Mouse (Mus musculus) urinary bladder, postnatal 14 days (tissue): ENCODE data around the gene Metap1.
A peak's percentile ranks its signal among the peaks of the same experiment; 100 is the strongest.
"Not testable (repeated sequence)": the region's sequence is repeated elsewhere in the genome, so short reads cannot be mapped to it uniquely, and the experiment has no call there.

Experiments
- DNase-seq: peaks from one replicate; pipeline ENCODE4 v3.0.0; 2021; ENCODE audit warnings: low spot score

Gene Metap1

DNA sequence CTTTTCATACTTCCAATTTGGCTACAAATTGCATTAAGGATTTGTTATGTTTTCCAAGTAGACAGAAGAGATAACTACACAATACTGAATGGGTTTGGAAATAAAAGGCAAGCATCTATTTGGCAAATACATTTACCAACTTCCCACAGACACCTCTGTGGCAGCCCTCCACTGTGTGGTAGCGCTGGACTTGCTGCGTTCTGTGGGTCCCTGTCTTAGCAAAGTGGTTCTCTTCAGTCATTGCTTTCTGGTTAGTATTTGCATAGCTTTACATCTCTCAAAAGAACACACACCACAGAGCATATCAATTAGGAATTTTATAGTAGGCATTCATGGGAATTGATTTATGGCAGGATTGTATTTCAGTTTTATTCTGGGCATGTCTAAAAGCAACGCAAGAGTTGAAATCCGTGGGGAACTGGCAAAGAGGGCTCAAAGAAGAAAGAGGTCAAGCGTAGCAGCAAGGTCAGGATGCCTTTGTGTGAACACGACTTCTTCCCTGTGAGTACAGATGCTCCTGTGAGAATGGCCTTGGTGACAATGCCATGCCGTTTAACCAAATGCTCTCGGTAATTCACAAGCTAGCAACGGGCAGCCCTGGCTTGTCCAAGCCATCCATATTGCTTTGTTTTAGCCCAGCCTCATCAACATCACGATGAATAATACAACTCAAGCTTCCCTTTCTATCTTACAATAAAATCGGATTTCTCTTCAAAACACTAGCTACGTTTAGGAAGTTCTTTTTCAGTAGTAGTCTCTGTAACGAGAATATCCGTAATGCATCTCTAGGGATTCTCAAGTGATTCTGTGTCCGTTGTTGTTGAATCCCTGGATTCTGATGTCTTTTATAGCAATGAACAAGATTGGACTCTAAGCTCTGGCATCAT is 10.8 kb upstream of the Metap1 start:
- no peak for DNase-seq

GRCm38 (mm10) chr3:138498731-138499130 is 9.4 kb upstream of the Metap1 start:
- no peak for DNase-seq

DNA sequence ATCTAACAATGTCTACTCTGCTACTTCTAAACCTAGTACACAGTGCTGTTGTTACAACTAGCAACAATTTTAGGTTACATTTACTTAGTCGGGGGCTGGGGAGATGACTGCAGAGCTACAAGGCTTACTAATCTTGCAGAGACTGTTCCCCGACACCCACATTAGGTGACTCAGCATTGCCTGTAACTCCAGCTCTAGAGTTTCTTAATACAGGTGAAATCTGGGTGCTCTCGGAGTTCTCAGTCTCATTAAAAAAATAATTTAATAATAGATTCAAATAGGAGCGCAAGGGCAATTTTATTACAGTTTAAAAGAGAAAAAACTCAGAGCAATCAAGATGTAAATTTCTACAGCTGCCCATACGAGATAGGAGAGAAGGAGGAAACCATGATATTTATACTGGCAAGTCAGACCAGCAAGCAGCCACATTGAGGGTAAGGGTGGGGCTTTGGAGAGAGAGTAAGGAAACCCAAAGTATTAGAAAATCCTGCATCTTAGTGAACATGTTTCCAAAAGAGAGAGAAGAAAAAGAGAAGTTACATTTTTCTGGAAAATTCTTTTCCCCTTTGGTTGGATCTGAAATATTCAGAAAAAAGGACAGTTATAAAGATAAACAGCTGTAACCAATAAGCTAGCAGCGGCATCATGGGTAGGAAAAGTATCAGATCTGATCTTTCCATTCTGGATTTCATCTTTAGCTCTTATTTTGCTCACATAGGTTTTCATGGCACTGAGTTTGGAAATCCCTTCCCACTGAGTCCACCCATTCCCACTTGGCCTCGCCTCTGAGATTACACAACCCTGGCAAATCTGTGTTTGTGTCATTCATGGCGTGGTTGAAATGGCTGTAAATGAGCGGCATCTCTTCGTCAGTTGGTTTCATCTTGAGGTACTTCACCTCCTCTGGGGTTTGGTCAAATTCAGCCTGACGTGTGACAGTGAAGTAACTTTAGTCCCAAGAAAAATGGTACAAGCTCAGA is 6.1 kb upstream of the Metap1 start:
- DNase-seq = no peak

DNA sequence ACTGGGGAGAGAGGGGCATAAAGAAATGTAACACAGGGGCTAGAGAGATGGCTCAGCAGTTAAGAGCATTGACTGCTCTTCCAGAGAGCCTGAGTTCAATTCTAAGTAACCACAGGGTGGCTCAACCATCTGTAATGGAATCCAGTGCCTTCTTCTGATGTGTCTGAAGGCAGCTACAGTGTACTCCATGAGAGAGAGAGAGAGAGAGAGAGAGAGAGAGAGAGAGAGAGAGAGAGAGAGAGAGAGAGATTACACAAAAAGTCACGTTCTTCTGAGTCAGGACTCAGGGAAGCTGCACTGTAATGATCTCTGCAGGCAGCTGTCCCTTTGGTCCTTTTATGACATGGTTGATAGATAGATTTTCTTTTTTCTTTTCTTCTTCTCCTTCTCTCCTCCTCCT is 5.2 kb upstream of the Metap1 start:
- no peak for DNase-seq

DNA sequence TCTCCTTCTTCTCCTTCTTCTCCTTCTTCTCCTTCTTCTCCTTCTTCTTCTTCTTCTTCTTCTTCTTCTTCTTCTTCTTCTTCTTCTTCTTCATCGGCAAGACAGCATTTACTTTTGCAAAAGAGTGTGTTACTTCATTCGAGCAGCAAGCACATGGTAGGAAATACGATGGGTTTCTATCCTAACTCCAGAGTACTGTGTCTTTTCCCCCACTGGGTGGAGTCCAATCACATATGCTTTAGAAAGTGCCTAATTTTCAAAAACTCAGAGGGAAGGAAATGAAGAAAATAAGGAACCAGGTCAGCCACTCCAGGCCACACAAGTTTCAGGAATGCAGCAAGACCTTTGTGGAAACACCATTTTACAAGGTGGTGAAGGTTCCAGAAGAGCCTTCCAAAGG is 4.4 kb upstream of the Metap1 start:
- DNase-seq = no peak

GRCm38 (mm10) chr3:138490034-138490337 is 671 bp upstream of the Metap1 start:
- no peak for DNase-seq

GRCm38 (mm10) chr3:138488584-138489326 is 560 bp downstream of the Metap1 start:
- peak; percentile 35 for DNase-seq

GRCm38 (mm10) chr3:138483240-138483639 is 6.1 kb downstream of the Metap1 start:
- DNase-seq = no peak

DNA sequence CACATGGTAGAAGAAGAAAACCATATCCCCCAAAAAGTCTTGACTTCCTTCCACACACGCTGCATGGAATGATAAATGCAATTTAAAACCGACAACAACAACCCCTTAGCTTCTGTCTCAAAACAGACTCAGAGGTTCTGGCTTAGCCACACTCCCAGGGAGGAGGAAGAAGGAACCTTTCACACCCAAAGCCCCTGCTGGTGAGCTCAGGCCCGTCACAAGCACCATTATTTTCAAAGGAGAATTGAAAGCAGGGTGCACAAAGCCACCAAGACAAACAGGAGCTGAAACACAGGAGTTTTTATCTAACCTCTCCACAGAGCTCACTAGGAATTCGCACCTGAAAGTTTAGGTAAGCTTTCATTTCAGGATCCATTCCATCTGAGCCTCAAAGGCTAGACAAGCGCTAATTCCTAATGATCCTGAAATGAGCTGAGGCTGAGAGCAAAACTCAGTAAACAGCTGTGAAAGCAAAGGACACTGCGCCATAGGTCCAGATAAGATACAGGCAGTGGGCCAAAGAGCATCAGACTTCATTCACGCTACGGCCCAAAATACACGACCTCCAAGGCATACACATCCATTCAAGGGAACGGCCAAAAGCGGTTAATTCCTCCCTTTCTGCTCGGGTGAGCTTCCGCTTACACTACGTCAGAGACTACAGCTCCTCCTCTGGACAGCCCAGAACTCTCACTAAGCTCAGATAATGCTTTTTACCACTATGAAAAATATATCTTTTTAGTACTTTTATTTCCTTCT is 7.6 kb downstream of the Metap1 start:
- no peak for DNase-seq

- DNase-seq = no peak
Observed at GRCm38 (mm10) chr3:138479489-138479888, 9.8 kb downstream of the Metap1 start.

DNA sequence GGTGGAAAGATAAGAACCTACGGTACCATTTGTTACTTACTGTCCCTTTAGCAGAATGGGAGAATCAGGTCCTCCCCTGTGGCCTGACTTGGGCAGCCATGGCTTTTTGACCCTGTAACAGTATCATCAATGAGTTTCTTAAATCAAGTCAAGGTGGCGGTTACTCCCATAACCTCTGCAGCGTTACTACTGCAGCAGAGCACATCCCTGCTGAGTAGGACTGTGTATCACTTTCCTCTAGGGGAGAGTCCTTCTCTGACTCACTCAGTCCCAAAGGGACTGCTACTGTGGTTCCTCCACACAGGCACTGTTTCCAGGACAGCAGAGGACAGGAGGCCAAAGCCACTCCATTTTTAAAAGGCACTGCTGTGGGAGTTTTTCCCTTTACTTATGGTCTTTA is 18.2 kb downstream of the Metap1 start:
- DNase-seq = no peak

- not testable (repeated sequence) for DNase-seq
Observed at GRCm38 (mm10) chr3:138466656-138467055, 22.7 kb downstream of the Metap1 start.

DNA sequence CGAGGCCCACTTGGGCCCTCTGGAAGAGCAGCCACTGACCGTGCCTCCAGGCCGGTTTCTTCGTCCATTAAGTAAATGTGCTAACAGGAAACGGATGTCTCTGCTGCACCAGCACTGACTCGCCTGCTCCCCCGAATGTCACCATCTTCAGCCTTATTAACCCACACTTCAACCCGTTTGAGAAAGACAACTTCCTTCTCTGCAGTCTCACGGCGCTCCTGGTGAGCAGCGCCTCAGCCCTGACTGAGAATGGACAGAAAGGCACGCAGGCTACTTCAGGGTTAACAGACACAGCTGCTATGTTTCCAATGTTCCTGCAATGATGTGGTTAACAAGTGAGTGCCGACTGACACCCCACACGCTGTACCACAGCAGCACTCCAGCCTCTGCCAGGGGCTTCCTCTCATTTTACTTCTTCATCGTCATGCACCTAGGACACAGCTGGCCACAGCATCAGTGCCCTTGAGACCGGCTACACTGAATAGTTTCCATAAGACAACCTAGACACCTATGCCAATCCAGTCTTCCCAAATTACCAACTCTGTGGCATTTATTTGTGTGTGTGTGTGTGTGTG is 24.7 kb downstream of the Metap1 start:
- DNase-seq = no peak

GRCm38 (mm10) chr3:138463807-138464206 is 25.5 kb downstream of the Metap1 start:
- DNase-seq = no peak

- peak; percentile 19 for DNase-seq
Observed at GRCm38 (mm10) chr3:138463137-138463536, 26.2 kb downstream of the Metap1 start.

DNA sequence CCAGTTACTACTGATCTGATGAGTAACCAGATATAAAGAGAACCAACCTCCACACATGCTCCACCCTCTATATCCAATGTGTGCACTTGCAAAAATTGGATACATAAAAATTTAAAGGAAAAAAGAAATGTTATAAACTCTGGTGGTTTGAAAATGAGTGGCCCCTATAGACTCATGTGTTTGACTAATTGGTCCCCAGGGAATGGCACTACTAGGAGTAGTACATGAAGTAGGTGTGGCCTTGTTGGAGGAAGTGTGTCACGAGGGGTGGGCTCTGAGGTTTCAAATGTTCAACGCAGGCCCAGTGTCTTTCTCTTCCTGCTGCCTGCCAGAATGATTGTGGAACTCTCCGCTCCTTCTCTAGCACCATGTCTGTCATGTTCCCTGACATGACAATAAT is 27.5 kb downstream of the Metap1 start:
- no peak for DNase-seq

DNA sequence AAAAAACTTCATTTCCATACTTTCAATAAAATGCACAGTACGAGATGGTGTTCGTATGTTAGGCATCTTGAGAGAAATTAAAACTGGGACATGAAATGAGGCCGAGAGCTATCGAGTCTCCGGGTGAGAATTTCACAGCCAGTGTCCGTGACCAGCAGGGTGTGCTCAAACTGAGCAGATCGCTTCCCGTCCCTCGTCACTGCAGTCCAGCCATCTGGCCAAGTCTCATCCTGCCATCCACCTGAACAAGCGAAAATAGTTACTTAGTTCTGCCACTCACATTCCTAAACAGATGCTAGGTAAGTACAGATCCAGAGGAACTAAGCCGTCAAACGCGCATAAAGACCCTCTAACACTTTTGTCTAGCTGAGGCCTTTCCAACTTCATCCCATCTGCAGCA is 29.1 kb downstream of the Metap1 start:
- DNase-seq = no peak

- DNase-seq = no peak
Observed at GRCm38 (mm10) chr3:138458441-138458840, 30.9 kb downstream of the Metap1 start.

- DNase-seq = no peak
Observed at GRCm38 (mm10) chr3:138454711-138455435, 34.4 kb downstream of the Metap1 start.

DNA sequence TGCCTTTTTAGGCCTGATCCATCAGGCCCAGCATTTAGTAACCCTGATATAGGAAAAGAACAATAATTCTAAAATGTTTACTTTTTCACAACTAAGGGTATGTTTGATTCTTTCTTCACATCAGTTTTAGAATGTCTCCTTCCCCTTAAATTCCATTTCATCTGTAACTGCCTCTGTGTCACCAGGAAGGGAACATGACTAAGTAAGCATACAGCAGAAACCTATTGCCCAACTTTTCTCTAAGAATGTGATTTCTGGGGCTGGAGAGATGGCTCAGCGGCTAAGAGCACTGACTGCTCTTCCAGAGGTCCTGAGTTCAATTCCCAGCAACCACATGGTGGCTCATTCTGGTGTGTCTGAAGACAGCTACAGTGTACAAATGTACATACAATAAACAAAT is 35.1 kb downstream of the Metap1 start:
- DNase-seq = no peak

DNA sequence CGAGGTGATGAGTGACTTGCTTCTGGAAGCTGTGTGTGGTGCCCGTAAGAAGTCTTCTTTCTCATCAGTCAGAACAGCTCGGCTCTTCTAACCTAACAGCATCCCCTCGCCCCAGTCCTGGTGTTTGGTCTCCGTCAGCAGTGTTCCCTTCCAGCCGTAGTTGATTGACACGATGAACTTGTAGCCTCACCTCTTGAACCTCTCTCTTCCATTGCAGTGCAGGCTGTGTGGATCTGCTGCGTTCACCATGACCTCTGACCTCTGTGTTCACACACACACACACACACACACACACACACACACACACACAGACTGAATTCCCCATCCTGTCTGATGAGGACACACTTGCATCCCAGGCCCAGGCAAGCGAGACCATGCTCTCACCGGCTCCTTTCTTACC is 37.1 kb downstream of the Metap1 start:
- no peak for DNase-seq
